Mouse (Mus musculus) MEL-GATA-1-ER (cell line): ENCODE results near the gene Ksr2.

Experiments used
- DNase-seq: peaks from one replicate; pipeline ENCODE4 v3.0.0-alpha.2; 2012; ENCODE audit warnings: low read depth; ENCODE audit errors: extremely low read depth

Ksr2 gene

DNA sequence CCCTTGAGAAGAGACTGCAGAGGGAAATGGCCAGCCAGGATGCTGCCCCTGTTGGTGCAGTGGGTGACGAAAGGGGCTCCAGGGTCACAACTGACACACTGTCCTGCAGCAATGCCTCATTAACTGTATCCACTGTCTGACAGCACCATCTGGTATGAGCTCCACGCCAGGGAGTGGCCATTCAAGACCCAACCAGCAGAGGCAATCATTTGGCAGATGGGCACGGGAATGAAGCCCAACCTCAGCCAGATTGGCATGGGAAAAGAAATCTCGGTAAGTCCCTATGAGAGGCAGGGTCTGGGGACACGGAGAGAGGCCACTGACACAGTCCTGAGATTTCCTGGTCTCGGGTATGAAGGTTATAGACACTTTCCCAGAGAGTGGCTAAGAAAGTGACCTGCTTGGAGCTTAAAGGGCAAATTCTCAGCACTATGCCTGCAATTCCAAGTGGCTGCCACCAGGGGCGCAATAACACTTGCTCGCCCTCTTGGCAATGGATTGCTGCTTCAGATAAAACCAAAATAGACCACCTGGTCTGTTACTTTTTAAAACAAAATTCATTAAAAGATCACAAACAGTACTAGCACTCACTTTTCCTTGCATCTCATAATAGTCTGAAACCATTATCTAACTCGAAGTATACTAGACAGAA is 347.5 kb downstream of the Ksr2 start:
- no peak for DNase-seq

GRCm38 (mm10) chr5:117764496-117764895 is 350.7 kb downstream of the Ksr2 start:
- DNase-seq = no peak

- DNase-seq = no peak
Observed at GRCm38 (mm10) chr5:117779175-117779574, 365.4 kb downstream of the Ksr2 start.

- no peak for DNase-seq
Observed at GRCm38 (mm10) chr5:117780681-117781080, 366.9 kb downstream of the Ksr2 start, which contains the start of gene Nos1. Gene Nos1, plus strand, starts transcription at chr5:117781032.

- DNase-seq = no peak
Observed at GRCm38 (mm10) chr5:117781178-117781577, 367.4 kb downstream of the Ksr2 start.

GRCm38 (mm10) chr5:117790071-117790470 is 376.3 kb downstream of the Ksr2 start:
- no peak for DNase-seq

- no peak for DNase-seq
Observed at GRCm38 (mm10) chr5:117791875-117792274, 378.1 kb downstream of the Ksr2 start.

DNA sequence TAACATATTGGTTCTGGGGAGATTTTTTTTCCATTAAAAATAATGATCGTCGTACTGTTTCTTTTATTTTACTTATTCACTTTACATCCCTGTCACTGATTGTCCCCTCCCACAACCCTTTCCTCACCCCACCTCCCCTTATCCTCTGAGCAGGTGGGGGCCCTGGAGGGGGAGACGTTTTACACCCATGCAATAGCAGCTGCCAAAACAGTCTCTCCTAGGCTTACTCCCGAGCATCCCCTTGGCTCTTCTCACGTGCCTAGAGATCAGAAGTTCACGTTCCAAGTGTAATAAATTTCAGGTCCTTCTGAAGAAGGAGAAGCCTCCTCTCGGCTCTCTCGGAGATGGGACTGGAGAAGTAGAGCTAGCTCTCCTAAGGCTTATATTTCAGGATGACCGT is 387.0 kb downstream of the Ksr2 start:
- DNase-seq = no peak

DNA sequence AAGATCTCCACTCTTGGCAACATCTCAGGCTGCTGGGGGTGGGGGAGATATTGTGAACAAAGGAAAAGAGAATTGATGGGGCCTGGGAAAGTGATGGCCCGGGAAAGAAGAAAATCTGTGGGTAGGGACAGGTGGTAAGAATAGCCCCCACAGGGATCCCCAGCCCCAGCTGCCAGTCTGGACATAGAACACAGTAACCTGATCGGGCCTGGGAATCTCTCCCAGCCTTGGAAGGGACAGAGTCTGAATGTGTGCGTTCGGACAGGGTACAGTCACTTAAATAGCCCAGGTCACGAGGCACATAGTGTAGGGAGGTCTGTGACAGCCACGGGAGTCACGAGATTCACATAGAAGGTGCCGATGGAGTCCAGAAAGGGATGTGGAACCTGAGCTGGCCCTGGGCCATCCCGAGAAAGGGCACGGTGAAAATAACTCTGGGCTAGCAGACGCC is 388.3 kb downstream of the Ksr2 start:
- DNase-seq = no peak

- DNase-seq = no peak
Observed at GRCm38 (mm10) chr5:117803551-117803950, 389.8 kb downstream of the Ksr2 start.

DNA sequence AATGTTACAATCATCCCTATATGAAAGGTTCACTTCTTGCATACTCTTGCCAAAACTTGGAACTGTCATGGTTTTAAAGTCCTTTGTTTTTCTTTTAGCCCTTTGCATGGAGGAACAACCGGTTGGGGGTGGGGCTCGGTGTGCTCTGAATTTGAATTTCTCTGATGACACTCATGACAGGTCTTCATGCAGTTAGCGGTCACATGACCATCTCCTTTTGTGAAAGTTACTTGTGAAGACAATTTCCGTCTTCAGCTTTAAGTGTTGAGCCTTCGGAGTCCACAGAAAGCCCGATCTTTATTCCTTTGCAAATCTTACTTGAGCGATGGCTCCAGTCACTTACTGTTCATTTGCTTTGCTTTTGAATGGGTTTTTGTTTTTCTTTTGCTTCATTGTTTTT is 397.1 kb downstream of the Ksr2 start:
- DNase-seq = no peak

- no peak for DNase-seq
Observed at GRCm38 (mm10) chr5:117818800-117819199, 405.0 kb downstream of the Ksr2 start.

DNA sequence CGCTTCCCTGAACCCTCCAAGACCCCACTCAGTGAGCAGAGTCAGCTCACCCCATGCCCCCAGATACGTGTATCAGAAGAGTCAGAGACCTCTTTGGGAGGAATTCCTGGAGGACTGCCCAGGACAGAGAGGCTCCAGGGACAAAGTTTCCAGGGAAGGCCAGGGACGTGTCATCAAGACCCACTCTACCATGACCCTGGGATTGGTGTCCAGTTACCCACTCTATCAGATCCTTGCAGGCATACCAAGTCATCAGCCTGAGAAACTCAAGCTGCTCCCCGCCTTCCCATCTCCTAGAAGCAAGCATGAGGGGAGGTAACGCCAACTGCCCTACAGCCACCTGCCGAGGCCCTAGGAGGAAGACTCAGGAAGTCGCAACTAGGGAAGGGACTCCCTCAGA is 406.6 kb downstream of the Ksr2 start:
- no peak for DNase-seq

DNA sequence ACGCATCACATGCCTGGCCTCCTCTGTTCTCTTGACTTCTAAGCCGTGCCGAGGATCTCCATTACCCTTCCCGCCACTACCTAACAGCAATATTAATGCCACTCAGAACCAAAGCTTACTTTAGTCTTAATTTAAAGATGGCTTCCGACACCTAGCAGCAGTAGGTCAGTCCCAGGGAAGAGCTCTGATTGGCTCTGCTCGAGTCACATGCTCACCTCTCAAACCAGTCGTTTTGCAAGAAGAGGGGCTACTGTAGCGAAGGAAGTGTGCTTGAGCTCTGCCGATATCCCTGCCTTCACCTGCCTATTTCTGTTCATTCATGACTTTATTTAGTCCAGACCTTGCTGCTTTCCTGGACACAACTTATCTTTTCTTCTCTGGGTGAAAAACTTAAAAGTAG is 410.0 kb downstream of the Ksr2 start:
- no peak for DNase-seq

- DNase-seq = no peak
Observed at GRCm38 (mm10) chr5:117824486-117824885, 410.7 kb downstream of the Ksr2 start.
